Mouse (Mus musculus) spleen, adult 2 months (tissue): ENCODE results near the gene Gm5089. TPM values are rescaled to one million over a fixed set of nuclear protein-coding genes. Genes with fewer than 3 reads are reported as not detected.

ENCODE experiments used
- DNase-seq, 2 experiments: peaks; one replicate each; pipeline versions ENCODE4 v3.0.0 to v3.0.0-alpha.2; 2012 to 2021; ENCODE audit warnings: low spot score in 2 of 2, low read depth in 1 of 2
- H3K27ac ChIP-seq: fragments of 200-500 bp; 2 replicates; pipeline ENCODE4 v1.5.1; 2012; ENCODE audit warnings: low read length, inconsistent platforms; ENCODE audit not compliant: insufficient read depth
- H3K27me3 ChIP-seq: fragments of 200-500 bp; 2 replicates; pipeline ENCODE4 v1.6.1; 2012; ENCODE audit warnings: mild to moderate bottlenecking, moderate library complexity, low read length, inconsistent platforms; ENCODE audit not compliant: control insufficient read depth, insufficient read depth
- H3K36me3 ChIP-seq: fragments of 200-500 bp; 2 replicates; pipeline ENCODE4 v1.6.1; 2012; ENCODE audit warnings: mild to moderate bottlenecking, low read length, inconsistent platforms; ENCODE audit not compliant: control insufficient read depth, insufficient read depth
- H3K4me1 ChIP-seq: fragments of 200-500 bp; 2 replicates; pipeline ENCODE4 v1.6.1; 2011; ENCODE audit warnings: inconsistent platforms; ENCODE audit not compliant: control insufficient read depth, insufficient read depth, insufficient read length
- H3K4me3 ChIP-seq: fragments of 200-500 bp; 2 replicates; pipeline ENCODE4 v1.5.1; 2011; ENCODE audit warnings: mild to moderate bottlenecking, inconsistent platforms; ENCODE audit not compliant: insufficient read depth, insufficient read length; ENCODE audit errors: extremely low read depth
- CTCF ChIP-seq: fragments of 200-500 bp; IDR thresholded peaks from 2 replicates; pipeline ENCODE4 v1.5.1; 2011; ENCODE audit warnings: mild to moderate bottlenecking, inconsistent platforms; ENCODE audit not compliant: insufficient read depth, insufficient read length, insufficient replicate concordance; ENCODE audit errors: extremely low read depth
- POLR2A ChIP-seq: fragments of 200-500 bp; IDR thresholded peaks from 2 replicates; pipeline ENCODE4 v1.6.1; 2011; ENCODE audit warnings: low read depth, low read length, inconsistent platforms
- WGBS: fragments of 180-500 bp; shearing (Covaris S2); methylation state at CpG from one replicate; pipeline ENCODE4 v1.1.7; 2018; 5-methylcytosine and 5-hydroxymethylcytosine counted together
- polyA plus RNA-seq: library from polyadenylated mRNA; depleted of rRNA; stranded (reverse); fragments of >200 nt; gene quantifications from 2 replicates; pipeline ENCODE4 v1.2.3, GENCODE M21; 2012; rRNA removed

Gene Gm5089
- not detected in 2 replicates for polyA plus RNA-seq

DNA sequence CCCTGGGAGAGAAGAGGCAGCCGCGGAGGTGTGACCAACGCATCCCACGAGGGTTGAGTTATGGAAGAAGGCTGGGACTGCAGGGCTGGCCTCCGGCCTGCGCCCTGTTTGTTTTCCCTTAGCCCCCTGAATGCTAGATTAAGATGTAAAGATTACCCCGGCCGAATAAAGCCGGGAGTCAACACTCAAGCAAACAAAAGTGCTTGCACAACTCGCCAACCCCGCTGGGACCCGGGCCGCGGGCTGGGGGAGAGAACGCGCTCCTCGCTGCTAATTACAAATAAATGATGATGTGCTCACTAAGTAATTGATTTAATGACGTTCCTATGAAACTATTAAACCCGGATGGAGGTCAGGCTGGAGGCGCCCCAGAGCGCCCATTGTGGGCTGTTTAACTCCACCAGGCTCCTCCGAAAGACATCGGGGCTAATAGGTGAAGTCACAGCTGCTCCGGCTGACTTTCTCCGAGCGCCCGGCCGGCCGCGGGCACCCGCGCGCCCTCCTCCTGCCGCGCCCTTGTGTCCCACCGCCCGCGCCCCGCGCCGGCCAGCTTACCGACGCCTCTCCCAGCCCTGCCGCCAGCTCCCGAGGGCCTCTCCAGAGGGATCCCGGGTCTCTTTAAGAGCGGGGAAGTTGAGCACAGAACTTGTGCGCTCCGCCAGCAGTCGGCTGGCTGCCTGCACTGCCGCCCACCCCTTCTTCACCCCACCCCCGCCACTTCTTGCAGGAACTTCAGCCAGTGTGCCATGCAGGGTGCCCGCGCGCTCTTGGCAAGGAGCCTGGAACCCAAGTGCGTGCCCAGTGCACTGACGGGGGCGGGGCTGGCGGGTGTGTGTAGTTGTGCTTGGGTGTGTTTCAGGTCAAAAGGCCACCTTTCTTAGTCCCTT is at the start of gene Gm5089:
TSS of gene Gm5089 (minus strand) at position 620 of the 887 bp plus-strand sequence.
- H3K36me3 ChIP-seq, result no peaks in the 10 kb centered on the region
- H3K4me3 ChIP-seq, result no peak within 1 kb of the TSS
- H3K27ac ChIP-seq, result no peak within 1 kb of the TSS
- DNase-seq, result no peak
- TF ChIP-seq POLR2A (no peak), CTCF (no peak)
- H3K4me1 ChIP-seq, result no peaks in the 10 kb centered on the region
- 3% methylated on average over 59 of the region's 59 CpGs for WGBS
- H3K27me3 ChIP-seq, result peaks cover 28% of the 10 kb centered on the region

DNA sequence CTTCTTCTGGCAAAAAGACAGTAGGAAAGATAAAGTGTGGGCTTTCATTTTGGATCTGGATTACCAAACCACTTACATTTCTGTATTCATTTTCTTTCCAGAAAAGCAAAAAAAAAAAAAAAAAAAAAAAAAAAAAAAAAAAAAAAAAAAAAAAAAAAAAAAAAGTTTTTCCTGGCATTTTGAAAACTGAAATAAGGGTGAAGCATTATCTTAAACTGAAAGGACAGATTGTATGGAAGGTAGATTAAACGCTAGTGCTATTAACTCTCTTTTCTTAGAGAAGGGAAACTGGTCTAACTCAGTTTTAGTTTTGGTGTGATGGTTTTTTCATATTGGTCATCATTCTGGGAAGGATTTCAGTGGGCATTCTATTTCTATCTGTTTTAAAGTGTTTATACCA is 41.1 kb upstream of the Gm5089 start:
- Histone ChIP-seq H3K27me3 (peaks cover 17% of the 10 kb centered on the region; the same call in 1 of the 2 replicates), H3K36me3 (no peaks in the 10 kb centered on the region), H3K27ac (no peak overlapping the region), H3K4me3 (no peak overlapping the region), H3K4me1 (no peaks in the 10 kb centered on the region; the same call in 1 of the 2 replicates)
- TF ChIP-seq POLR2A (no peak), CTCF (no peak)
- no peak for DNase-seq
- WGBS, result 73% methylated on average over 1 of the region's 1 CpGs

DNA sequence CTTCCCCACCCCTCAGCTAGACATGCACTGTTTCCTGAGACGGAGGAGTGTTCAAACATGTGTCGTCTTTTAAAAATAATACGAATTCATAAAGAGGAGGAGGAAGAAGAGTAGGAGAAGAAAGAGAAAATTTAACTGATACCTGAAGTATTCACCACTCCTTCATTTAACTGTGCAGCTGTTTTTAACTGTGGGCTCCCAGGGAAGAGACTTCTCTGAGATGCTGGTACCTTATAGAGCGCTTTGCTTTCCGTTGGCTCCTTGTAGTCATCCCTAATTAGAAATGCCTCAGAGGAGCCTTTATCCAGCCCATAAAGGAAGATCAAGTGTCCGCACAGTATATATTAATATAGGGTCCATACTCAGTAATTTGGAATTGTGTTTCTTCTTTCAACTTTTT is 40.6 kb upstream of the Gm5089 start:
- TF ChIP-seq POLR2A, result no peak
- no peak for TF ChIP-seq CTCF
- Histone ChIP-seq H3K27ac (no peak overlapping the region), H3K4me3 (no peak overlapping the region), H3K27me3 (peaks cover 17% of the 10 kb centered on the region; the same call in 1 of the 2 replicates), H3K36me3 (no peaks in the 10 kb centered on the region), H3K4me1 (no peaks in the 10 kb centered on the region; the same call in 1 of the 2 replicates)
- DNase-seq, result no peak
- WGBS, result 58% methylated on average over 6 of the region's 6 CpGs

DNA sequence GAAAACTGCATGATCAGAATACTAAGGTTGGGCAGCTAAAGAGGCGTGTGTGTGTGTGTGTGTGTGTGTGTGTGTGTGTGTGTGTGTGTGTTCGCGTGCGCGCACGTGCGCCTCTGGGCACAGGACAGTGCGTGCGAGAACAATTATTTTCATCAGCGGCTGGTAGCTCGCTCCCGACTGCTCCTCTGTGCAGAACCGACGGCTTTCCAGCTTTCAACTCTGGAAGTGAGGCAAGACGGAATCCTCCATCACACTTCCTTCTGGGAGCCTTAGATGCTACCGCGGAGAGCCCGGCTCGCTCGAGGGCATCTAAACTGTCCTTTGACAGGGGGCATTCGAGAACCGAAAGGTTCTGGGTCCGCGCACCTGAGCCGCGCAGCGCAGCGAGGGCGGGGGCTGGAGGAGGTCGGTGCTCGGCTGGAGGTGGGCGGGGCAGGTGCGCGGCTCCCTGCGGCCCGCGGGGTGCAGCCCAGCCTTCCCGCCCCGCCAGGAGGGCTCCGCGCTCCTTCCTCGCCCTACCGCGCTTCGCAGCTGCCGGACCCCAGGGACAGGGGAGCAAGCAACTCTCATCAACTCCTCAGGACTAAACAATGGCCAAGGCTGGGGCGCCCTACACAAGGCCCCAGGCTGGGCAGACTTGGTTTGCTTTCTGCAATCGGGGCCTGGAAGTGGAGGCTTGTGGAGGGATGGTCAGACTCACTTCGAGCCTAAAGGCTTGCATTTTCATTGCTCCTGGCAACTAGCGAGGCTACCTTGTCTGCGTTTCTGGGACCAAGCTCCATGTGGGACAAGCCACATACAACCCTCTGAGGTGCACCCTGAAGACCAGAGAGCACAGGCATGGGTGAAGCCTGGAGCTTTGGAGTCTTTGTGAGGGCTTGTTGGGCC is 39.8 kb upstream of the Gm5089 start, which contains the start of gene Gm10837:
TSS of gene Gm10837 (plus strand) at position 146 of the 888 bp plus-strand sequence.
- no peak for TF ChIP-seq CTCF
- no peak for TF ChIP-seq POLR2A
- peaks cover 20% of the 10 kb centered on the region for H3K27me3 ChIP-seq
- no peaks in the 10 kb centered on the region for H3K36me3 ChIP-seq
- WGBS, result 5% methylated on average over 50 of the region's 51 CpGs
- no peak within 1 kb of the TSS for H3K27ac ChIP-seq
- peak within 1 kb of the TSS; percentile 3; the same call in 1 of the 2 replicates for H3K4me3 ChIP-seq
- DNase-seq, result no peak
- no peaks in the 10 kb centered on the region; the same call in 1 of the 2 replicates for H3K4me1 ChIP-seq

DNA sequence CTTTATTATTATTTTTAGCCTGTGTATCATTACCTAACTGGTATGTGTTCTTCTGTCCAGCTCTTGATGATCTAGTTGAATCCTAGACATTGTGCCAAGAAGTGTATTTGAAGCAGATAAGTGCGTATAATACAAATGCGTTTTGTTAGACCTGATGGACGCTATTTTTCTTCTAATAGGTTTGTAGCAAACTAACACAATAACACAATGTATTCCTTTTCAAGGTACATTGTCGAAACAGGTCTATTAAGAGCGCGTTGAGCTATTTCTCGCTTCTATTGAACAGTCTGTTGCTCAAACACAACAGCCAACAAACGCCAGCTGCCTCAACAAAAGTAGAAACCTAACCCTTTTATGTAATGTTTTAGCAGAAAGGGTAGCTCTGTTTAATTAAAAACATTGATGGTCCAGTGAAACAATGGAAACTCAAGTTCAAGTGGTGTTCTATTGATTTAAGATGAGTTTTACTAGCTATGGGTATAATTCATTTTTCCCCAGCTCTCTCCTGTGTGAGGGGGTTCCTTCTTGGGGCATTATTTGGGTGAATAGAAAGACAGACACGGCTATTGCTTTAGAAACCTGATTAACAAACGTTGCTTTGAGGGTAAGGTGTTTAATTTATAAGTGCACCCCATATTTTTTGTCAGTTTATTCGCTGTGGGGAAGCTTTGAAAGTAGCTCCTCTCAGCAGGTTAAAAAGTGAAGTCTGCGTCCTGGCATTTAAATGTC is 38.9 kb upstream of the Gm5089 start:
- peaks cover 27% of the 10 kb centered on the region for H3K27me3 ChIP-seq
- 12% methylated on average over 12 of the region's 12 CpGs for WGBS
- TF ChIP-seq CTCF, result no peak
- TF ChIP-seq POLR2A, result no peak

DNA sequence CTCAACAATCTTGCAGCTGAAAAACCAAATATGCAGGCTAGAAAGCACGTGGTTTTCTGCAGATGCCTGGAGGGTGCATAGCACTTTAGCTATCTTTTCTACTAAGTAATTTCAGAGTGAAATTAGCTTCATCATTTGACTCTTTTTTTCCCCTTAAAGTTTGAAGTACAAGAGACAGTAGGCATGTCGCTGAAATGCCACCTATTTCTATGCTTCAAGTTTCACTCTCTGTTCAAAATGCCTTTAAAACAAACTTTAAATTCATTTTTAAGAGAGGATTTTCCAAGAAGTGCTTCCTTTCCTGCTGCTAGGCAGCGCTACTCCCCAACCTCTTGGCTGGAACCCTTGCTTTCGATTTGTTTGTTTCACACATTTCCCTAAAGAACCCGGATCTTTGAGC is 38.1 kb upstream of the Gm5089 start:
- peaks cover 32% of the 10 kb centered on the region for H3K27me3 ChIP-seq
- TF ChIP-seq POLR2A (no peak), CTCF (no peak)
- H3K4me3 ChIP-seq, result no peak overlapping the region
- H3K36me3 ChIP-seq, result no peaks in the 10 kb centered on the region
- DNase-seq, result no peak
- no peak overlapping the region for H3K27ac ChIP-seq
- WGBS, result 1% methylated on average over 5 of the region's 5 CpGs
- no peaks in the 10 kb centered on the region; the same call in 1 of the 2 replicates for H3K4me1 ChIP-seq

More for the DNA sequence above, 38.9 kb upstream of the Gm5089 start:
- Histone ChIP-seq H3K4me3 (no peak overlapping the region), H3K4me1 (no peaks in the 10 kb centered on the region; the same call in 1 of the 2 replicates), H3K36me3 (no peaks in the 10 kb centered on the region), H3K27ac (no peak overlapping the region)
- DNase-seq, result no peak
